Mouse (Mus musculus) midbrain, embryonic 13.5 days (tissue): Measurements from ENCODE around the gene Usp48. TPM values are rescaled to one million over a fixed set of nuclear protein-coding genes. Genes with fewer than 3 reads are reported as not detected.

Experiments
- ATAC-seq: fragments of 200-750 bp; cut with Nextera tagmentation; 2 replicates; pipeline ENCODE4 v1.8.0; 2017; ENCODE audit warnings: mild to moderate bottlenecking, moderate TSS enrichment, moderate library complexity
- H3K27ac ChIP-seq: fragments of 300-500 bp; sonication (generic); 2 replicates; pipeline ENCODE4 v1.5.1; 2015; ENCODE audit warnings: inconsistent platforms, mild to moderate bottlenecking, moderate library complexity
- H3K27me3 ChIP-seq: fragments of 300-500 bp; sonication (generic); 2 replicates; pipeline ENCODE4 v1.6.1; 2015; ENCODE audit warnings: mild to moderate bottlenecking, inconsistent platforms
- H3K36me3 ChIP-seq: fragments of 300-500 bp; sonication (generic); 2 replicates; pipeline ENCODE4 v1.6.1; 2015; ENCODE audit warnings: mild to moderate bottlenecking, inconsistent platforms
- H3K4me1 ChIP-seq: fragments of 300-500 bp; sonication (generic); replicated peaks from 2 replicates; pipeline ENCODE4 v1.6.1; 2015; ENCODE audit warnings: inconsistent platforms
- H3K4me2 ChIP-seq: fragments of 300-500 bp; sonication (generic); replicated peaks from 2 replicates; pipeline ENCODE4 v1.6.1; 2015; ENCODE audit warnings: moderate library complexity, mild to moderate bottlenecking, inconsistent platforms
- H3K4me3 ChIP-seq: fragments of 300-500 bp; sonication (generic); replicated peaks from 2 replicates; pipeline ENCODE4 v1.5.1; 2015; ENCODE audit warnings: mild to moderate bottlenecking, inconsistent platforms
- H3K9ac ChIP-seq: fragments of 300-500 bp; sonication (generic); replicated peaks from 2 replicates; pipeline ENCODE4 v1.6.1; 2015; ENCODE audit warnings: mild to moderate bottlenecking, inconsistent platforms
- H3K9me3 ChIP-seq: fragments of 300-500 bp; sonication (generic); 2 replicates; pipeline ENCODE4 v1.6.1; 2016; ENCODE audit warnings: mild to moderate bottlenecking, inconsistent platforms
- WGBS: fragments of 180-500 bp; shearing (Covaris S2); methylation state at CpG from one replicate; pipeline ENCODE4 v1.1.7; 2015; 5-methylcytosine and 5-hydroxymethylcytosine counted together
- polyA plus RNA-seq: library from polyadenylated mRNA; unstranded; fragments of >200 nt; fragmentation: Nextera tagmentation; extraction: Ambion mirVana; gene quantifications from 2 replicates; pipeline ENCODE4 v1.2.1, GENCODE M21; 2015

Usp48 gene
- polyA plus RNA-seq, 1 experiment from 2014 or later: 72.9 TPM

- Histone ChIP-seq H3K27ac (no peak overlapping the region), H3K9ac (no peak overlapping the region), H3K27me3 (no peaks in the 10 kb centered on the region), H3K4me3 (no peak overlapping the region), H3K4me2 (no peak overlapping the region), H3K36me3 (peaks cover 83% of the 10 kb centered on the region), H3K4me1 (no peaks in the 10 kb centered on the region), H3K9me3 (no peaks in the 10 kb centered on the region)
- ATAC-seq: no peak
- 41% methylated on average over 8 of the region's 8 CpGs for WGBS
Observed at GRCm38 (mm10) chr4:137627476-137628235, 34.1 kb downstream of the Usp48 start.

- no peaks in the 10 kb centered on the region for H3K4me1 ChIP-seq
- H3K4me2 ChIP-seq: no peak overlapping the region
- H3K9me3 ChIP-seq: no peaks in the 10 kb centered on the region
- no peak overlapping the region for H3K9ac ChIP-seq
- H3K36me3 ChIP-seq: peaks cover 83% of the 10 kb centered on the region
- 79% methylated on average over 6 of the region's 6 CpGs for WGBS
- H3K27ac ChIP-seq: no peak overlapping the region
- H3K4me3 ChIP-seq: no peak overlapping the region
- ATAC-seq: no peak
- no peaks in the 10 kb centered on the region for H3K27me3 ChIP-seq
Observed at GRCm38 (mm10) chr4:137628400-137628799, 34.8 kb downstream of the Usp48 start.

- Histone ChIP-seq H3K36me3 (peaks cover 81% of the 10 kb centered on the region), H3K4me1 (no peaks in the 10 kb centered on the region), H3K9me3 (no peaks in the 10 kb centered on the region), H3K27me3 (no peaks in the 10 kb centered on the region), H3K9ac (no peak overlapping the region), H3K4me3 (no peak overlapping the region), H3K4me2 (no peak overlapping the region), H3K27ac (no peak overlapping the region)
- no peak for ATAC-seq
- WGBS: 88% methylated on average over 7 of the region's 7 CpGs
Observed at GRCm38 (mm10) chr4:137629354-137629753, 35.8 kb downstream of the Usp48 start.

GRCm38 (mm10) chr4:137630153-137630552 is 36.6 kb downstream of the Usp48 start:
- WGBS: 90% methylated on average over 2 of the region's 2 CpGs
- Histone ChIP-seq H3K9me3 (no peaks in the 10 kb centered on the region), H3K9ac (no peak overlapping the region), H3K27ac (no peak overlapping the region), H3K4me3 (no peak overlapping the region), H3K36me3 (peaks cover 81% of the 10 kb centered on the region), H3K27me3 (no peaks in the 10 kb centered on the region), H3K4me1 (no peaks in the 10 kb centered on the region), H3K4me2 (no peak overlapping the region)
- no peak for ATAC-seq

- 76% methylated on average over 3 of the region's 3 CpGs for WGBS
- Histone ChIP-seq H3K4me1 (no peaks in the 10 kb centered on the region), H3K27me3 (no peaks in the 10 kb centered on the region), H3K4me3 (no peak overlapping the region), H3K9me3 (no peaks in the 10 kb centered on the region), H3K36me3 (peaks cover 89% of the 10 kb centered on the region), H3K4me2 (no peak overlapping the region), H3K9ac (no peak overlapping the region), H3K27ac (no peak overlapping the region)
- no peak for ATAC-seq
Observed at GRCm38 (mm10) chr4:137631596-137631995, 38.0 kb downstream of the Usp48 start.

GRCm38 (mm10) chr4:137633394-137633793 is 39.8 kb downstream of the Usp48 start:
- WGBS: 92% methylated on average over 4 of the region's 4 CpGs
- ATAC-seq: no peak
- peaks cover 96% of the 10 kb centered on the region for H3K36me3 ChIP-seq

GRCm38 (mm10) chr4:137636597-137636996 is 43.0 kb downstream of the Usp48 start:
- 94% methylated on average over 3 of the region's 3 CpGs for WGBS

More at GRCm38 (mm10) chr4:137633394-137633793, 39.8 kb downstream of the Usp48 start:
- no peak overlapping the region for H3K4me3 ChIP-seq
- H3K27ac ChIP-seq: no peak overlapping the region
- H3K9me3 ChIP-seq: no peaks in the 10 kb centered on the region
- H3K4me1 ChIP-seq: no peaks in the 10 kb centered on the region
- no peaks in the 10 kb centered on the region for H3K27me3 ChIP-seq
- no peak overlapping the region for H3K9ac ChIP-seq
- no peak overlapping the region for H3K4me2 ChIP-seq

GRCm38 (mm10) chr4:137641556-137641955 is 48.0 kb downstream of the Usp48 start:
- WGBS: 77% methylated on average over 5 of the region's 5 CpGs
- H3K9me3 ChIP-seq: no peaks in the 10 kb centered on the region
- no peak overlapping the region for H3K9ac ChIP-seq
- no peaks in the 10 kb centered on the region for H3K4me1 ChIP-seq
- no peak for ATAC-seq
- no peak overlapping the region for H3K27ac ChIP-seq
- H3K4me3 ChIP-seq: no peak overlapping the region
- no peaks in the 10 kb centered on the region for H3K27me3 ChIP-seq
- peaks cover 82% of the 10 kb centered on the region for H3K36me3 ChIP-seq
- H3K4me2 ChIP-seq: no peak overlapping the region

More at GRCm38 (mm10) chr4:137636597-137636996, 43.0 kb downstream of the Usp48 start:
- H3K4me3 ChIP-seq: no peak overlapping the region
- H3K36me3 ChIP-seq: peaks cover 96% of the 10 kb centered on the region
- no peak for ATAC-seq
- no peaks in the 10 kb centered on the region for H3K27me3 ChIP-seq
- H3K9me3 ChIP-seq: no peaks in the 10 kb centered on the region
- no peak overlapping the region for H3K27ac ChIP-seq
- no peak overlapping the region for H3K4me2 ChIP-seq
- H3K4me1 ChIP-seq: no peaks in the 10 kb centered on the region
- H3K9ac ChIP-seq: no peak overlapping the region

GRCm38 (mm10) chr4:137642101-137642500 is 48.5 kb downstream of the Usp48 start:
- no peaks in the 10 kb centered on the region for H3K27me3 ChIP-seq

GRCm38 (mm10) chr4:137643459-137643858 is 49.9 kb downstream of the Usp48 start:
- no peak for ATAC-seq
- no peaks in the 10 kb centered on the region for H3K9me3 ChIP-seq
- H3K4me3 ChIP-seq: no peak overlapping the region
- H3K4me1 ChIP-seq: no peaks in the 10 kb centered on the region
- no peak overlapping the region for H3K4me2 ChIP-seq
- H3K27me3 ChIP-seq: no peaks in the 10 kb centered on the region
- H3K27ac ChIP-seq: no peak overlapping the region
- H3K9ac ChIP-seq: no peak overlapping the region
- peaks cover 80% of the 10 kb centered on the region for H3K36me3 ChIP-seq
- 80% methylated on average over 2 of the region's 2 CpGs for WGBS

More at GRCm38 (mm10) chr4:137642101-137642500, 48.5 kb downstream of the Usp48 start:
- H3K36me3 ChIP-seq: peaks cover 81% of the 10 kb centered on the region
- H3K4me1 ChIP-seq: no peaks in the 10 kb centered on the region
- no peak overlapping the region for H3K4me2 ChIP-seq
- no peak for ATAC-seq
- no peak overlapping the region for H3K9ac ChIP-seq
- H3K9me3 ChIP-seq: no peaks in the 10 kb centered on the region
- no peak overlapping the region for H3K4me3 ChIP-seq
- 27% methylated on average over 2 of the region's 2 CpGs for WGBS
- no peak overlapping the region for H3K27ac ChIP-seq

GRCm38 (mm10) chr4:137646262-137646661 is 52.7 kb downstream of the Usp48 start:
- no peak overlapping the region for H3K9ac ChIP-seq
- no peak overlapping the region for H3K4me3 ChIP-seq
- H3K27me3 ChIP-seq: no peaks in the 10 kb centered on the region
- no peak for ATAC-seq
- no peaks in the 10 kb centered on the region for H3K9me3 ChIP-seq
- no peak overlapping the region for H3K4me2 ChIP-seq
- peaks cover 82% of the 10 kb centered on the region for H3K36me3 ChIP-seq
- no peak overlapping the region for H3K27ac ChIP-seq
- H3K4me1 ChIP-seq: no peaks in the 10 kb centered on the region

GRCm38 (mm10) chr4:137647648-137648047 is 54.1 kb downstream of the Usp48 start:
- H3K4me1 ChIP-seq: no peaks in the 10 kb centered on the region
- H3K27me3 ChIP-seq: no peaks in the 10 kb centered on the region
- WGBS: 87% methylated on average over 6 of the region's 6 CpGs
- H3K27ac ChIP-seq: no peak overlapping the region
- H3K9ac ChIP-seq: no peak overlapping the region
- no peaks in the 10 kb centered on the region for H3K9me3 ChIP-seq
- peaks cover 90% of the 10 kb centered on the region for H3K36me3 ChIP-seq
- no peak overlapping the region for H3K4me3 ChIP-seq
- no peak overlapping the region for H3K4me2 ChIP-seq
- no peak for ATAC-seq

- no peak for ATAC-seq
- Histone ChIP-seq H3K27ac (no peak overlapping the region), H3K4me3 (no peak overlapping the region), H3K4me2 (no peak overlapping the region), H3K9ac (no peak overlapping the region), H3K4me1 (no peaks in the 10 kb centered on the region), H3K36me3 (peaks cover 96% of the 10 kb centered on the region), H3K27me3 (no peaks in the 10 kb centered on the region), H3K9me3 (no peaks in the 10 kb centered on the region)
- 84% methylated on average over 9 of the region's 9 CpGs for WGBS
Observed at GRCm38 (mm10) chr4:137648230-137648629, 54.7 kb downstream of the Usp48 start.
